Mouse (Mus musculus) embryonic facial prominence, embryonic 12.5 days (tissue): Measurements from ENCODE around the gene Il9. TPM values are rescaled to one million over a fixed set of nuclear protein-coding genes. Genes with fewer than 3 reads are reported as not detected.

Experiments
- ATAC-seq: fragments of 200-750 bp; cut with Nextera tagmentation; 2 replicates; pipeline ENCODE4 v1.8.0; 2017; ENCODE audit not compliant: insufficient number of reproducible peaks, insufficient read depth, low FRiP score, low TSS enrichment
- H3K27ac ChIP-seq: fragments of 300-500 bp; sonication (generic); 2 replicates; pipeline ENCODE4 v1.5.1; 2016; ENCODE audit warnings: mild to moderate bottlenecking
- H3K27me3 ChIP-seq: fragments of 300-500 bp; sonication (generic); 2 replicates; pipeline ENCODE4 v1.6.1; 2016; ENCODE audit warnings: mild to moderate bottlenecking, moderate library complexity
- H3K36me3 ChIP-seq: fragments of 300-500 bp; sonication (generic); 2 replicates; pipeline ENCODE4 v1.6.1; 2016; ENCODE audit warnings: mild to moderate bottlenecking
- H3K4me1 ChIP-seq: fragments of 300-500 bp; sonication (generic); 2 replicates; pipeline ENCODE4 v1.6.1; 2016
- H3K4me2 ChIP-seq: fragments of 300-500 bp; sonication (generic); replicated peaks from 2 replicates; pipeline ENCODE4 v1.6.1; 2016; ENCODE audit warnings: mild to moderate bottlenecking, moderate library complexity
- H3K4me3 ChIP-seq: fragments of 300-500 bp; sonication (generic); 2 replicates; pipeline ENCODE4 v1.5.1; 2016; ENCODE audit warnings: mild to moderate bottlenecking
- H3K9ac ChIP-seq: fragments of 300-500 bp; sonication (generic); 2 replicates; pipeline ENCODE4 v1.6.1; 2016; ENCODE audit warnings: mild to moderate bottlenecking, moderate library complexity
- H3K9me3 ChIP-seq: fragments of 300-500 bp; sonication (generic); 2 replicates; pipeline ENCODE4 v1.6.1; 2016; ENCODE audit warnings: mild to moderate bottlenecking, moderate library complexity
- WGBS: fragments of 180-500 bp; shearing (Covaris S2); methylation state at CpG from one replicate; pipeline ENCODE4 v1.1.7; 2016; 5-methylcytosine and 5-hydroxymethylcytosine counted together
- polyA plus RNA-seq: library from polyadenylated mRNA; unstranded; fragments of >200 nt; fragmentation: Nextera tagmentation; extraction: Ambion mirVana; gene quantifications from 2 replicates; pipeline ENCODE4 v1.2.1, GENCODE M21; 2016

Il9 gene
- polyA plus RNA-seq, 1 experiment from 2014 or later = not detected

- Histone ChIP-seq H3K9me3 (no peaks in the 10 kb centered on the region), H3K9ac (no peak overlapping the region), H3K4me3 (no peak overlapping the region), H3K27ac (no peak overlapping the region), H3K4me1 (no peaks in the 10 kb centered on the region), H3K4me2 (no peak overlapping the region), H3K36me3 (no peaks in the 10 kb centered on the region), H3K27me3 (no peaks in the 10 kb centered on the region)
- no peak for ATAC-seq
- WGBS = 86% methylated on average over 6 of the region's 6 CpGs
These were observed 10.8 kb downstream of the Il9 start for GRCm38 (mm10) chr13:56471211-56471610.

- no peaks in the 10 kb centered on the region for H3K36me3 ChIP-seq
- 89% methylated on average over 4 of the region's 4 CpGs for WGBS
- ATAC-seq = no peak
These were observed 13.5 kb downstream of the Il9 start for GRCm38 (mm10) chr13:56468536-56468935.

GRCm38 (mm10) chr13:56467786-56468185, 14.3 kb downstream of the Il9 start:
- Histone ChIP-seq H3K27me3 (no peaks in the 10 kb centered on the region), H3K9ac (no peak overlapping the region), H3K27ac (no peak overlapping the region), H3K4me1 (no peaks in the 10 kb centered on the region), H3K4me2 (no peak overlapping the region), H3K4me3 (no peak overlapping the region), H3K36me3 (no peaks in the 10 kb centered on the region), H3K9me3 (no peaks in the 10 kb centered on the region)
- 94% methylated on average over 7 of the region's 7 CpGs for WGBS
- ATAC-seq = no peak

More at GRCm38 (mm10) chr13:56468536-56468935, 13.5 kb downstream of the Il9 start:
- H3K27me3 ChIP-seq = no peaks in the 10 kb centered on the region
- H3K9ac ChIP-seq = no peak overlapping the region
- no peaks in the 10 kb centered on the region for H3K9me3 ChIP-seq
- no peaks in the 10 kb centered on the region for H3K4me1 ChIP-seq
- no peak overlapping the region for H3K4me3 ChIP-seq
- H3K4me2 ChIP-seq = no peak overlapping the region
- H3K27ac ChIP-seq = no peak overlapping the region

GRCm38 (mm10) chr13:56463750-56464149, 18.3 kb downstream of the Il9 start:
- Histone ChIP-seq H3K36me3 (no peaks in the 10 kb centered on the region), H3K9me3 (no peaks in the 10 kb centered on the region), H3K4me3 (no peak overlapping the region), H3K9ac (no peak overlapping the region), H3K4me1 (no peaks in the 10 kb centered on the region), H3K27ac (no peak overlapping the region), H3K27me3 (no peaks in the 10 kb centered on the region), H3K4me2 (no peak overlapping the region)
- WGBS = 79% methylated on average over 6 of the region's 6 CpGs
- ATAC-seq = no peak

- Histone ChIP-seq H3K4me2 (no peak overlapping the region), H3K27ac (no peak overlapping the region), H3K4me3 (no peak overlapping the region), H3K36me3 (no peaks in the 10 kb centered on the region), H3K27me3 (no peaks in the 10 kb centered on the region), H3K4me1 (no peaks in the 10 kb centered on the region), H3K9ac (no peak overlapping the region), H3K9me3 (no peaks in the 10 kb centered on the region)
- WGBS = 93% methylated on average over 7 of the region's 7 CpGs
- no peak for ATAC-seq
These were observed 18.8 kb downstream of the Il9 start for GRCm38 (mm10) chr13:56463261-56463660.

GRCm38 (mm10) chr13:56462791-56463190, 19.3 kb downstream of the Il9 start:
- H3K4me3 ChIP-seq = no peak overlapping the region
- no peak overlapping the region for H3K9ac ChIP-seq
- H3K27ac ChIP-seq = no peak overlapping the region
- H3K36me3 ChIP-seq = no peaks in the 10 kb centered on the region
- no peaks in the 10 kb centered on the region for H3K27me3 ChIP-seq
- no peaks in the 10 kb centered on the region for H3K9me3 ChIP-seq
- ATAC-seq = no peak
- no peak overlapping the region for H3K4me2 ChIP-seq
- H3K4me1 ChIP-seq = no peaks in the 10 kb centered on the region
- WGBS = 88% methylated on average over 4 of the region's 4 CpGs

GRCm38 (mm10) chr13:56461460-56461859, 20.6 kb downstream of the Il9 start:
- H3K27me3 ChIP-seq = no peaks in the 10 kb centered on the region
- ATAC-seq = no peak
- H3K36me3 ChIP-seq = no peaks in the 10 kb centered on the region
- H3K9ac ChIP-seq = no peak overlapping the region
- H3K27ac ChIP-seq = no peak overlapping the region
- 79% methylated on average over 4 of the region's 4 CpGs for WGBS
- no peaks in the 10 kb centered on the region for H3K9me3 ChIP-seq
- 0 out of 2 replicates have a peak, but pooled peaks cover 2% of the 10 kb centered on the region for H3K4me1 ChIP-seq
- no peak overlapping the region for H3K4me2 ChIP-seq
- no peak overlapping the region for H3K4me3 ChIP-seq

- H3K9ac ChIP-seq = no peak overlapping the region
- ATAC-seq = no peak
- no peak overlapping the region for H3K4me3 ChIP-seq
- 0 out of 2 replicates have a peak, but pooled peaks cover 2% of the 10 kb centered on the region for H3K4me1 ChIP-seq
- H3K27me3 ChIP-seq = no peaks in the 10 kb centered on the region
- H3K36me3 ChIP-seq = no peaks in the 10 kb centered on the region
- no peak overlapping the region for H3K27ac ChIP-seq
- H3K9me3 ChIP-seq = no peaks in the 10 kb centered on the region
- no peak overlapping the region for H3K4me2 ChIP-seq
- 38% methylated on average over 9 of the region's 9 CpGs for WGBS
These were observed 24.0 kb downstream of the Il9 start for GRCm38 (mm10) chr13:56458001-56458400.

- Histone ChIP-seq H3K27ac (no peak overlapping the region), H3K36me3 (no peaks in the 10 kb centered on the region), H3K4me1 (no peaks in the 10 kb centered on the region), H3K9me3 (no peaks in the 10 kb centered on the region), H3K9ac (no peak overlapping the region), H3K27me3 (no peaks in the 10 kb centered on the region), H3K4me3 (no peak overlapping the region), H3K4me2 (no peak overlapping the region)
- WGBS = 88% methylated on average over 8 of the region's 8 CpGs
- ATAC-seq = no peak
These were observed 32.0 kb downstream of the Il9 start for GRCm38 (mm10) chr13:56450035-56450434.

GRCm38 (mm10) chr13:56449239-56450030, 32.6 kb downstream of the Il9 start:
- H3K9ac ChIP-seq = no peak overlapping the region
- H3K9me3 ChIP-seq = no peaks in the 10 kb centered on the region
- H3K4me3 ChIP-seq = no peak overlapping the region
- H3K36me3 ChIP-seq = no peaks in the 10 kb centered on the region
- no peak overlapping the region for H3K27ac ChIP-seq
- WGBS = 80% methylated on average over 10 of the region's 10 CpGs
- no peak for ATAC-seq
- no peaks in the 10 kb centered on the region for H3K4me1 ChIP-seq
- no peak overlapping the region for H3K4me2 ChIP-seq
- H3K27me3 ChIP-seq = no peaks in the 10 kb centered on the region

- H3K4me1 ChIP-seq = 0 out of 2 replicates have a peak, but pooled peaks cover 4% of the 10 kb centered on the region
- H3K4me2 ChIP-seq = no peak overlapping the region
- ATAC-seq = no peak
- no peak overlapping the region for H3K27ac ChIP-seq
- H3K4me3 ChIP-seq = no peak overlapping the region
- H3K36me3 ChIP-seq = no peaks in the 10 kb centered on the region
- H3K9ac ChIP-seq = no peak overlapping the region
- 86% methylated on average over 6 of the region's 6 CpGs for WGBS
- peaks cover 11% of the 10 kb centered on the region for H3K27me3 ChIP-seq
- 0 out of 2 replicates have a peak, but pooled peaks cover 4% of the 10 kb centered on the region for H3K9me3 ChIP-seq
These were observed 37.0 kb downstream of the Il9 start for GRCm38 (mm10) chr13:56444996-56445395.

GRCm38 (mm10) chr13:56444112-56444511, 37.9 kb downstream of the Il9 start:
- ATAC-seq = no peak
- Histone ChIP-seq H3K27ac (no peak overlapping the region), H3K4me1 (0 out of 2 replicates have a peak, but pooled peaks cover 4% of the 10 kb centered on the region), H3K27me3 (peaks cover 19% of the 10 kb centered on the region), H3K4me2 (no peak overlapping the region), H3K36me3 (no peaks in the 10 kb centered on the region), H3K4me3 (no peak overlapping the region), H3K9me3 (0 out of 2 replicates have a peak, but pooled peaks cover 4% of the 10 kb centered on the region), H3K9ac (no peak overlapping the region)
- WGBS = 86% methylated on average over 3 of the region's 3 CpGs
